Mouse (Mus musculus) Patski (cell line): Measurements from ENCODE around the gene Lysmd2. TPM values are rescaled to one million over a fixed set of nuclear protein-coding genes. Genes with fewer than 3 reads are reported as not detected.
A peak's percentile ranks its signal among the peaks of the same experiment; 100 is the strongest.

Source experiments
- ATAC-seq: fragments of 100-300 bp; one replicate; pipeline ENCODE4 v1.8.0; 2021
- CTCF ChIA-PET: fragments of 350-600 bp; sonication (Branson Sonifier 250); formaldehyde crosslinking; loops from one replicate; lab custom pipeline; 2022; ENCODE audit warnings: inconsistent platforms; lab: Charles Lee
- POLR2A ChIA-PET: fragments of 350-600 bp; sonication (Branson Sonifier 250); formaldehyde crosslinking; loops from one replicate; lab custom pipeline; 2022; ENCODE audit warnings: antibody characterized with exemption, inconsistent platforms; lab: Charles Lee
- DNase-seq: peaks from one replicate; pipeline ENCODE4 v3.0.0-alpha.2; 2011; ENCODE audit warnings: low read depth, low spot score
- H3K27me3 ChIP-seq: fragments of 371-371 bp; one replicate; pipeline ENCODE4 v1.5.1; 2021
- CTCF ChIP-seq: fragments of 100-300 bp; IDR thresholded peaks from one replicate; pipeline ENCODE4 v1.5.1; 2021
- in situ Hi-C: fragments of 300-500 bp; cut with MboI; formaldehyde crosslinking; loops from 3 replicates; pipeline ENCODE4 v1.11.1; 2018; ENCODE audit warnings: low pct_unique_long_range_greater_than_20kb, mixed read lengths
- polyA plus RNA-seq: library from polyadenylated mRNA; unstranded; gene quantifications from one replicate; pipeline ENCODE4 v1.2.3, GENCODE M21; 2021

Lysmd2 gene
- polyA plus RNA-seq, 1 experiment from 2014 or later, result 17.2 TPM

DNA sequence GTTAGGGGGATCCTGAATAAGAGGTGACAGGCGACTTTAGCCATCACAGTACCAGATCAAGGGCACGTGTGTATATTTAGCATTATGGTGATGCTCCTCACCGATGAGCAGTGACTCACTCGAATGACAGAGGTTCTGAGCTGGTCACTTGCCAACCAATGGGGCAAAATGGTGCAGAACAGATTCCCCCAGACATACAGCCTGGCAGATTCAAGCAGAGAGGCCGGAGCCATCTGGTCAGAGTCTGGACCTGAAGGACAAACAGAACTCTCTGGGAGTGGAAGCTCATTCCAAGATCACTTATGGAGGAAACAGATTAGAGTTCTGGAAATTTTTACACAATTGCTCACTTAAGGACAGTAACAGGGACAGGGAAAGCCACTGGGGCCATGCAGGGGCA lies 41.1 kb downstream of the Lysmd2 start:
- ChIA-PET CTCF (interaction anchor here (1.0 kb wide), 1 partner anchor 14 kb away, joined by 4 read pairs; no protein-coding TSS in a partner anchor), POLR2A (no interaction called here)
- DNase-seq, result no peak
- in situ Hi-C loops, result no loop called here
- ATAC-seq, result no peak
- no peaks in the 10 kb centered on the region for H3K27me3 ChIP-seq
- no peak for TF ChIP-seq CTCF

GRCm38 (mm10) chr9:75672769-75673168 lies 47.2 kb downstream of the Lysmd2 start:
- ChIA-PET CTCF (no interaction called here), POLR2A (no interaction called here)
- no peak for TF ChIP-seq CTCF
- in situ Hi-C loops, result no loop called here
- no peaks in the 10 kb centered on the region for H3K27me3 ChIP-seq
- ATAC-seq (no peak), DNase-seq (no peak)

DNA sequence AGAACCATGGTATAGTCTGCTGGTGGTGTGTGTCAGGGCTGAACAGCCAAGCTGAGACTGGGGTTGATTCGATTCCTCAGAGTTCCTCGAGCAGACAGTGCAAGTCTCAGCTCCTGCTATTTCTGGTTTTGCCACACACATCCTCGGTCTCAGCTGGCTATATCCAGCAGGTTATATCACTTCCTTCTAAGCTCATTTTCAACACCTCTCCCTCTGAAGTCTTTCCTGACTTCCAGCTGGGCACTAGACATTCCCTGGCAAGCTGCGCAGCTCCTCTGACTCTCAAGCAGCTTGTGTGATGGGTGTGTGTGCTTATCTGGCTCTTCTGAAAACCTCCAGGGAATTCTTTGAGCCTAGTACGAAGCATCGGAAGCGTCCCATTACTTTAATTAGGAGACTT lies 50.7 kb downstream of the Lysmd2 start:
- in situ Hi-C loops, result no loop called here
- POLR2A ChIA-PET, result no interaction called here
- TF ChIP-seq CTCF, result no peak
- DNase-seq (no peak), ATAC-seq (no peak)
- CTCF ChIA-PET, result no interaction called here
- no peaks in the 10 kb centered on the region for H3K27me3 ChIP-seq

DNA sequence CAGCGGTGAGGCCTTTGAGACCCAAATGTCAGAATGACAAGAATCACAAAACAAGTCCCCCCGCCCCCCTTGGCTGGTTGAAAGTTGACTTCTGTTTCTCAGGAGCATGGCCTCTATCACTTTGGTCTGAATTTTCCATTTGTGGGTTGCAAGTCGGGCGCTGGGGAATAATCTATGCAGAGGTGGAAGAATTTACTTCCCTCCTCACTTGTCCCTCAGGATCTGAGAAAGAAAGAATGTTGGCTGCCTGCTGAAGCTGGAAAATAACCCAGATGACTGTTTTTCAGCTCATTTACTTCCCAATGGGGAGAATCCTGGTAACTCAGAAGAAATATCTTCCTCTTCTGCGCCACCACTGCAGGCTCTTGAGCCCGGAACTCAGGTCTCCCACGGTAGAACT lies 52.8 kb downstream of the Lysmd2 start:
- POLR2A ChIA-PET, result no interaction called here

DNA sequence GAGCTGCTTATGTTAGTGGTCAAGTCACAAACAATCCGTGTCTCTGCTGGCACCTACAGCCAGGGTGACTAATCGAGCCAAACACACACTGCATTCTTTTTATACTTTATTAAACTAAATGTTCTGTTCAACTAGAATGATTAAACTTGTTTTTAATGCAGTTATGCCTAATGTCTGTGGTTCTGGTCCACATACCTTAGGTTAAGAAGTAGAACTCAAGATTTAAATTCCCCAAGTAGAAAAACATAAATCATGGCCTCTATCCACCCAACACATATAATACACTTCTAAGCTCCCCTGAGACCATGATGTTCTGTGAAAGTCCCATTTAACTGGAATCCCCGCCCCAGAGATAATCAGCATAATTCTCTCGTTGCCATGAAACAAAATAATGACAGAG lies 54.1 kb downstream of the Lysmd2 start:
- peaks cover 22% of the 10 kb centered on the region for H3K27me3 ChIP-seq
- TF ChIP-seq CTCF, result no peak
- DNase-seq (peak; percentile 59), ATAC-seq (peak; percentile 65)
- ChIA-PET POLR2A (no interaction called here), CTCF (interaction anchor here (1.6 kb wide), 1 partner anchor 9 kb away, joined by 5 read pairs; no protein-coding TSS in a partner anchor)
- in situ Hi-C loops, result no loop called here

More for the DNA sequence above, 52.8 kb downstream of the Lysmd2 start:
- in situ Hi-C loops, result no loop called here
- H3K27me3 ChIP-seq, result peaks cover 12% of the 10 kb centered on the region
- CTCF ChIA-PET, result interaction anchor here (1.6 kb wide), 1 partner anchor 11 kb away, joined by 4 read pairs; no protein-coding TSS in a partner anchor
- ATAC-seq (no peak), DNase-seq (no peak)
- no peak for TF ChIP-seq CTCF

DNA sequence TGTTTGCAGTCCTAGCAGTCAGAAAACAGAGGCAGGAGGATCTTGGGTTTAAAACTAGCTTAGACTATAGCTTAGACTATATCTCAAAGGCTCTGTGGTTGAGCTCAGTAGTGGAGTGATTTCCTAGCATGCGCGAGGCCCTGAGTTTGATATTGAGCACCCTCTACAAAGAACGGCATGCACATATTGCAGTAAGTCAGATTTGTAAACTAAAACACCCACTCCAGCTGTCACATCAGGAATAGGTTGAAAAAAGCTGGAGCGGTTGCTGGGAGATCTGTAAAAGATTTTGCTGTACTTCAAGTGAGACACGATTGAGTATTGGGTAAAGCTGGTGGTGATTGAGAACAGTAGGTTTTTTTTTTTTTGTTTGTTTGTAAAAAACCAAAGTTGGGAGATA lies 55.1 kb downstream of the Lysmd2 start:
- H3K27me3 ChIP-seq, result peaks cover 22% of the 10 kb centered on the region
- ATAC-seq, result no peak
- TF ChIP-seq CTCF, result no peak
- ChIA-PET CTCF (interaction anchor here (0.9 to 1.3 kb wide), 2 partner anchors 11 to 14 kb away, joined by 3 to 4 read pairs; no protein-coding TSS in a partner anchor), POLR2A (no interaction called here)
- DNase-seq, result no peak
- in situ Hi-C loops, result no loop called here

- ChIA-PET POLR2A (no interaction called here), CTCF (no interaction called here)
- in situ Hi-C loops, result no loop called here
- H3K27me3 ChIP-seq, result peaks cover 22% of the 10 kb centered on the region
- no peak for DNase-seq
- peak; percentile 35 for ATAC-seq
- TF ChIP-seq CTCF, result no peak
Measured at GRCm38 (mm10) chr9:75683426-75684191, 58.1 kb downstream of the Lysmd2 start, which contains the start of gene Scg3. Gene Scg3 (minus strand): TSS chr9:75684056.

DNA sequence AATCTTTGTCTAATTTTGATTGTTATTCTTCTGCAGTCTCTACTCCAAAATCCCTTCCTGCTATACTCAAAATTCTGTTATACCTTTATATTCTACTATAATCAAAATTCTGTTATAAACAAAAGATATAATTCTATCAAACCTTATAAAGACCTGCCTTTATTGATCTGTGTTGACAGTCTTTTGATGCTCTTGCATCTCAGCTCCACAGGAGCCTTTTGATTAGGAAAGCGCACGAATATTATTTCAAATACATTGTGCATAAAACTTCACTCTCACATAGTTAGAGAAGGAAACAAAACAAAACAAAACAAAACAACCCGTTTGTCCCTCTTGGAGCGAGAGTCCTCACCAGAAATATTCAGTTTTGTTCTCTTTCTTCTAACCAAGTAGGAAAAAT lies 58.8 kb downstream of the Lysmd2 start:
- peaks cover 22% of the 10 kb centered on the region for H3K27me3 ChIP-seq
- TF ChIP-seq CTCF, result no peak
- DNase-seq, result no peak
- POLR2A ChIA-PET, result no interaction called here
- in situ Hi-C loops, result no loop called here
- CTCF ChIA-PET, result no interaction called here
- ATAC-seq, result no peak

- no peak for TF ChIP-seq CTCF
- ChIA-PET CTCF (no interaction called here), POLR2A (no interaction called here)
- DNase-seq (no peak), ATAC-seq (no peak)
- in situ Hi-C loops, result no loop called here
- peaks cover 22% of the 10 kb centered on the region for H3K27me3 ChIP-seq
Measured at GRCm38 (mm10) chr9:75684772-75685171, 59.2 kb downstream of the Lysmd2 start.

Other genes with a start within 250 kb of the Lysmd2 start
- 74.9 TPM for gene Mapk6, start 215.7 kb upstream of the Lysmd2 start, polyA plus RNA-seq
- gene Leo1, start 184.2 kb upstream of the Lysmd2 start, polyA plus RNA-seq, result 38.3 TPM
- gene Tmod3, start 66.1 kb upstream of the Lysmd2 start, polyA plus RNA-seq, result 83.5 TPM
- 2.1 TPM for gene Tmod2, start 14.4 kb upstream of the Lysmd2 start, polyA plus RNA-seq
- gene Scg3, start 58.3 kb downstream of the Lysmd2 start, polyA plus RNA-seq, result not detected
- gene Bmp5, start 149.6 kb downstream of the Lysmd2 start, polyA plus RNA-seq, result not detected